Mouse (Mus musculus) brain, embryonic 14.5 days (tissue): Measurements from ENCODE around the gene Pde11a.

Experiments
- CTCF ChIP-seq: fragments of 200-500 bp; IDR thresholded peaks from 2 replicates; pipeline ENCODE4 v1.5.1; 2012; ENCODE audit warnings: inconsistent platforms, mild to moderate bottlenecking, moderate library complexity, borderline replicate concordance; ENCODE audit not compliant: insufficient read depth, insufficient read length; ENCODE audit errors: extremely low read depth
- POLR2A ChIP-seq: fragments of 200-500 bp; IDR thresholded peaks from 2 replicates; pipeline ENCODE4 v1.6.1; 2012; ENCODE audit warnings: mild to moderate bottlenecking, inconsistent platforms, borderline replicate concordance; ENCODE audit not compliant: poor library complexity, insufficient read depth, insufficient read length, severe bottlenecking; ENCODE audit errors: extremely low read depth

DNA sequence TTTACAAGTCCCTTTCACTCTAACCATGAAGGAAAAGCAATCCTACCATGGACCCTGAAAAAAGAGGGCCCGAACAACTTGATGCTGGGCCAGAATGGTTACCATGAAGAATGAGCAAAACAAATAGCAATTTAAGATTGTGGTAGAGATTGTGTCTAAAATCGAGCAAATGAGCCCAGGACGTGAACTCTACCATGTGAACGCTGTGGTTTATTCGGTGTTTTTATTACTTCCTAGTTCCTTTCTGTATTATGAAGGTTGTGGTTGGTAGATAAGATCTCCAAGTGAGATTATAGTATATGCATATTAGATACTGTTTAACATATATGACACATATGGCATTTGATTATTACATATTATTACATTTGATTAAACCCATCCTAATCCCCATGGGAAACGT is 216.4 kb downstream of the Pde11a start:
- TF ChIP-seq POLR2A (no peak), CTCF (no peak)
